Mouse (Mus musculus): ENCODE measurements around the gene Lmln. TPM values are rescaled to one million over a fixed set of nuclear protein-coding genes. Genes with fewer than 3 reads are reported as not detected.
A peak's percentile ranks its signal among the peaks of the same experiment; 100 is the strongest.
"Not testable (repeated sequence)": the region's sequence is repeated elsewhere in the genome, so short reads cannot be mapped to it uniquely, and the experiment has no call there.

Gene Lmln
- polyA plus RNA-seq, 1 experiment, result 3.3 TPM

GRCm38 (mm10) chr16:33053141-33053540, 9.2 kb upstream of the Lmln start:
- H3K27ac ChIP-seq (ENCODE audit: control insufficient read depth, insufficient read depth, low read depth, low read length, poor library complexity), result no peak overlapping the region
- peaks cover 1% of the 10 kb centered on the region; the same call in 1 of the 2 replicates for H3K4me1 ChIP-seq (ENCODE audit: control insufficient read depth, insufficient read depth, low read length)
- no peak for TF ChIP-seq POLR2A (IDR thresholded peaks at IDR 0.05; ENCODE audit: borderline replicate concordance, control insufficient read depth, low read depth, low read length)
- no peak for TF ChIP-seq CTCF (IDR thresholded peaks at IDR 0.05; ENCODE audit: control insufficient read depth, insufficient read depth, low read length)
- no peak overlapping the region for H3K4me3 ChIP-seq (replicated peaks; ENCODE audit: control insufficient read depth, low read depth, low read length)
- WGBS, result 65% methylated on average over 5 of the region's 5 CpGs

DNA sequence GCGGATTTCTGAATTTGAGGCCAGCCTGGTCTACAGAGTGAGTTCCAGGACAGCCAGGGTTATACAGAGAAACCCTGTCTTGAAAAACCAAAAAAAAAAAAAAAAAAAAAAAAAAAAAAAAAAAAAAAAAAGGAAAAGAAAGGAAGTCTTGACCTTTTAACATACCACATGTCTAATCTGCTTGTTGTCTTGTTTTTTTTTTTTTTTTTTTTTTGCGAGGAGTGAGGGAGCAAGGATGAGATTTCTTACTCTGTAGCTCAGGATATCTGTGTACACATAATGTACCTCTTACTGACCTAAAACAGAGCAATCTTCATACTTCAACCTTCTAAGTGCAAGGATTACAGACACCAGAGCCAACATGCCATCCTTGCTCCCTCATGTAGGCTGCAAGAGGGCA, 7.4 kb upstream of the Lmln start:
- WGBS, result 57% methylated on average over 2 of the region's 2 CpGs
- H3K4me3 ChIP-seq (replicated peaks; ENCODE audit: control insufficient read depth, low read depth, low read length); H3K4me1 ChIP-seq (ENCODE audit: control insufficient read depth, insufficient read depth, low read length); H3K27ac ChIP-seq (ENCODE audit: control insufficient read depth, insufficient read depth, low read depth, low read length, poor library complexity): not testable (repeated sequence)

GRCm38 (mm10) chr16:33055655-33056054, 6.7 kb upstream of the Lmln start:
- peak overlapping the region; percentile 21 for H3K4me3 ChIP-seq (replicated peaks; ENCODE audit: control insufficient read depth, low read depth, low read length)
- WGBS, result 17% methylated on average over 10 of the region's 10 CpGs
- H3K4me1 ChIP-seq (ENCODE audit: control insufficient read depth, insufficient read depth, low read length), result peaks cover 2% of the 10 kb centered on the region; the same call in 1 of the 2 replicates
- no peak for TF ChIP-seq CTCF (IDR thresholded peaks at IDR 0.05; ENCODE audit: control insufficient read depth, insufficient read depth, low read length)
- no peak overlapping the region for H3K27ac ChIP-seq (ENCODE audit: control insufficient read depth, insufficient read depth, low read depth, low read length, poor library complexity)

- peaks cover 2% of the 10 kb centered on the region; the same call in 1 of the 2 replicates for H3K4me1 ChIP-seq (ENCODE audit: control insufficient read depth, insufficient read depth, low read length)
- H3K4me3 ChIP-seq (replicated peaks; ENCODE audit: control insufficient read depth, low read depth, low read length), result peak within 1 kb of the TSS; percentile 96
- WGBS, result under 1% methylated on average over 47 of the region's 47 CpGs
- H3K27ac ChIP-seq (ENCODE audit: control insufficient read depth, insufficient read depth, low read depth, low read length, poor library complexity), result peak within 1 kb of the TSS; percentile 89
- TF ChIP-seq CTCF (IDR thresholded peaks at IDR 0.05; ENCODE audit: control insufficient read depth, insufficient read depth, low read length) (no peak), POLR2A (IDR thresholded peaks at IDR 0.05; ENCODE audit: borderline replicate concordance, control insufficient read depth, low read depth, low read length) (peak; percentile 89)
These were observed 6.1 kb upstream of the Lmln start, which contains the start of the genes Iqcg and Rpl35a for GRCm38 (mm10) chr16:33056095-33056785. Gene Iqcg, minus strand, starts transcription at chr16:33056218. Gene Rpl35a, plus strand, starts transcription at chr16:33056453.

- TF ChIP-seq CTCF (IDR thresholded peaks at IDR 0.05; ENCODE audit: control insufficient read depth, insufficient read depth, low read length) (no peak), POLR2A (IDR thresholded peaks at IDR 0.05; ENCODE audit: borderline replicate concordance, control insufficient read depth, low read depth, low read length) (no peak)
- under 1% methylated on average over 24 of the region's 24 CpGs for WGBS
- Histone ChIP-seq H3K4me3 (replicated peaks; ENCODE audit: control insufficient read depth, low read depth, low read length) (peak overlapping the region; percentile 96), H3K27ac (ENCODE audit: control insufficient read depth, insufficient read depth, low read depth, low read length, poor library complexity) (peak overlapping the region; percentile 89), H3K4me1 (ENCODE audit: control insufficient read depth, insufficient read depth, low read length) (peaks cover 2% of the 10 kb centered on the region; the same call in 1 of the 2 replicates)
These were observed 5.5 kb upstream of the Lmln start for GRCm38 (mm10) chr16:33056786-33057185.

- H3K27ac ChIP-seq (ENCODE audit: control insufficient read depth, insufficient read depth, low read depth, low read length, poor library complexity), result no peak overlapping the region
- 94% methylated on average over 16 of the region's 16 CpGs for WGBS
- no peak for TF ChIP-seq POLR2A (IDR thresholded peaks at IDR 0.05; ENCODE audit: borderline replicate concordance, control insufficient read depth, low read depth, low read length)
- H3K4me3 ChIP-seq (replicated peaks; ENCODE audit: control insufficient read depth, low read depth, low read length), result peak overlapping the region; percentile 12
- H3K4me1 ChIP-seq (ENCODE audit: control insufficient read depth, insufficient read depth, low read length), result peaks cover 2% of the 10 kb centered on the region; the same call in 1 of the 2 replicates
These were observed 4.3 kb upstream of the Lmln start for GRCm38 (mm10) chr16:33058033-33058432.

GRCm38 (mm10) chr16:33058656-33059055, 3.7 kb upstream of the Lmln start:
- H3K4me1 ChIP-seq (ENCODE audit: control insufficient read depth, insufficient read depth, low read length); H3K4me3 ChIP-seq (replicated peaks; ENCODE audit: control insufficient read depth, low read depth, low read length); H3K27ac ChIP-seq (ENCODE audit: control insufficient read depth, insufficient read depth, low read depth, low read length, poor library complexity): not testable (repeated sequence)
- 89% methylated on average over 9 of the region's 9 CpGs for WGBS

DNA sequence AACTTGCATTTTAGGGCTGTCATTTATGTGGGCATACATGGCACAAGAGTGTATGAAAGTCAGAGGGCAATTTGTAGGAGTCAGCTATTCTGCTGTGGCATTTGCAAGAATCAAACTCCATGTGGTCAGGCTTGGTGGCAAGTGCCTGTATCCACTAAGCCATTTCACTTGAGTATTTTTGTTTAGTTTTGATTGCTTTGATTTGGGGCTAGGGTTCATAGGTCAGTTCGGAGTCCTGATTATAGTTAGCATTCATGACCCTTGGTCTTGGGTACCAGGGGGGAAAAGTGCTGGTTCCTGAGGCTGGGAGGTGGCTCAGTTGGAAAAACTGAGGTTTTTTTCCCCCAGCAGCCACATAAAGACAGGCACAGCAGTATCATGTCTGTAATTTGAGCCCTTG, 2.9 kb upstream of the Lmln start:
- H3K4me3 ChIP-seq (replicated peaks; ENCODE audit: control insufficient read depth, low read depth, low read length), result no peak overlapping the region
- H3K27ac ChIP-seq (ENCODE audit: control insufficient read depth, insufficient read depth, low read depth, low read length, poor library complexity), result no peak overlapping the region
- TF ChIP-seq CTCF (IDR thresholded peaks at IDR 0.05; ENCODE audit: control insufficient read depth, insufficient read depth, low read length) (no peak), POLR2A (IDR thresholded peaks at IDR 0.05; ENCODE audit: borderline replicate concordance, control insufficient read depth, low read depth, low read length) (no peak)
- H3K4me1 ChIP-seq (ENCODE audit: control insufficient read depth, insufficient read depth, low read length), result peaks cover 3% of the 10 kb centered on the region; the same call in 1 of the 2 replicates
- WGBS, result 90% methylated on average over 1 of the region's 1 CpGs

- WGBS, result 86% methylated on average over 2 of the region's 2 CpGs
- TF ChIP-seq POLR2A (IDR thresholded peaks at IDR 0.05; ENCODE audit: borderline replicate concordance, control insufficient read depth, low read depth, low read length) (no peak), CTCF (IDR thresholded peaks at IDR 0.05; ENCODE audit: control insufficient read depth, insufficient read depth, low read length) (no peak)
- H3K4me1 ChIP-seq (ENCODE audit: control insufficient read depth, insufficient read depth, low read length), result peaks cover 3% of the 10 kb centered on the region; the same call in 1 of the 2 replicates
These were observed 1.4 kb upstream of the Lmln start for GRCm38 (mm10) chr16:33060926-33061325.

More at GRCm38 (mm10) chr16:33060926-33061325, 1.4 kb upstream of the Lmln start:
- H3K4me3 ChIP-seq (replicated peaks; ENCODE audit: control insufficient read depth, low read depth, low read length), result no peak overlapping the region
- H3K27ac ChIP-seq (ENCODE audit: control insufficient read depth, insufficient read depth, low read depth, low read length, poor library complexity), result no peak overlapping the region

All from bone marrow, adult 2 months (tissue).